Mouse (Mus musculus) intestine, postnatal 0 days (tissue): Measurements from ENCODE around the gene Cmklr1. TPM values are rescaled to one million over a fixed set of nuclear protein-coding genes. Genes with fewer than 3 reads are reported as not detected.

ENCODE experiments used
- ATAC-seq: fragments of 200-750 bp; cut with Nextera tagmentation; 2 replicates; pipeline ENCODE4 v1.8.0; 2017; ENCODE audit warnings: mild to moderate bottlenecking, moderate TSS enrichment, moderate library complexity
- H3K27ac ChIP-seq: fragments of 300-500 bp; sonication (generic); 2 replicates; pipeline ENCODE4 v1.5.1; 2014; ENCODE audit warnings: mild to moderate bottlenecking, low read depth, low read length, moderate library complexity
- H3K27me3 ChIP-seq: fragments of 300-500 bp; sonication (generic); replicated peaks from 2 replicates; pipeline ENCODE4 v1.6.1; 2014; ENCODE audit warnings: low read length, mixed read lengths; ENCODE audit not compliant: control insufficient read depth, insufficient read depth
- H3K36me3 ChIP-seq: fragments of 300-500 bp; sonication (generic); 2 replicates; pipeline ENCODE4 v1.6.1; 2014; ENCODE audit warnings: mild to moderate bottlenecking, moderate library complexity; ENCODE audit not compliant: control insufficient read depth, insufficient read depth
- H3K4me1 ChIP-seq: fragments of 300-500 bp; sonication (generic); replicated peaks from 2 replicates; pipeline ENCODE4 v1.6.1; 2014; ENCODE audit warnings: antibody characterized with exemption, low read length, mixed read lengths; ENCODE audit not compliant: control insufficient read depth, insufficient read depth
- H3K4me2 ChIP-seq: fragments of 300-500 bp; sonication (generic); replicated peaks from 2 replicates; pipeline ENCODE4 v1.6.1; 2014; ENCODE audit warnings: low read depth, mild to moderate bottlenecking, moderate library complexity
- H3K4me3 ChIP-seq: fragments of 300-500 bp; sonication (generic); 2 replicates; pipeline ENCODE4 v1.5.1; 2014; ENCODE audit warnings: low read depth, low read length
- H3K9ac ChIP-seq: fragments of 300-500 bp; sonication (generic); 2 replicates; pipeline ENCODE4 v1.6.1; 2014; ENCODE audit warnings: mild to moderate bottlenecking, low read depth, low read length
- H3K9me3 ChIP-seq: fragments of 300-500 bp; sonication (generic); 2 replicates; pipeline ENCODE4 v1.6.1; 2016; ENCODE audit warnings: mixed run types; ENCODE audit not compliant: control insufficient read depth
- CTCF ChIP-seq: sonication (generic); IDR thresholded peaks from 2 replicates; pipeline ENCODE4 v1.5.1; 2016; ENCODE audit warnings: low read depth, mild to moderate bottlenecking, control low read depth, antibody characterized with exemption, moderate library complexity
- WGBS: fragments of 180-500 bp; shearing (Covaris S2); extraction: QIAGEN DNeasy Blood & Tissue Kit; methylation state at CpG from one replicate; pipeline ENCODE4 v1.1.7; 2014; 5-methylcytosine and 5-hydroxymethylcytosine counted together
- polyA plus RNA-seq: library from polyadenylated mRNA; unstranded; fragments of >200 nt; fragmentation: Nextera tagmentation; extraction: Ambion mirVana; gene quantifications from 2 replicates; pipeline ENCODE4 v1.2.1, GENCODE M21; 2015

Cmklr1 gene
- polyA plus RNA-seq, 1 experiment from 2014 or later: 2.1 TPM

DNA sequence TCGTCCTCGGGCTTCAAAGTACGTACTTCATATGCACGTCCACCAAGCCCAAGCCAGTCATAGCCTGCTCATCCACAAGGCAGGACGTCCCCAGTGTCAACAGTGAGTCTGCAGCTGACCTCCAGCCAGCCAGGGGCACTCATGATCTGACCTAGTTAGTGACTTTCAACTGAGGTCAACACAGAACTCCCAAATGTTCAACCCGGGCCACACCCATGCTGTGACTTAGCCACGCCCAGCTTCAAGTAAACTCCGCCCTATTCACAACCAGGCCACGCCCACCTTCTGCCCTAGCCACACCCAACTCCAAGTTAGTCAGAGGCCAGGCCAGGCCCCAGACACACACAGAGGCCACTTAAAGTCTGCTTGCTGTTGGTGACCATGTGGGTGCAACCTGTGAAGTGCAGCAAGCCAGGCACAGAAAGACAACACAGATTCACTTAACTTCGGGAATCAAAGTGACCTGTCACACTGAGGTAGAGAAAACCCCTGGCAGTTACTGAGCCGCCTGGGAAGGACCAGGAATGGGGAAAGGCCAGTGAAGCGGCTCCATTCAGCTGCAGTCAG, 14.5 kb upstream of the Cmklr1 start:
- Histone ChIP-seq H3K4me2 (no peak overlapping the region), H3K4me1 (no peaks in the 10 kb centered on the region), H3K36me3 (no peaks in the 10 kb centered on the region), H3K27me3 (no peaks in the 10 kb centered on the region), H3K9me3 (no peaks in the 10 kb centered on the region), H3K27ac (no peak overlapping the region), H3K4me3 (no peak overlapping the region), H3K9ac (no peak overlapping the region)
- WGBS: 68% methylated on average over 12 of the region's 12 CpGs
- ATAC-seq: no peak
- TF ChIP-seq CTCF: no peak

DNA sequence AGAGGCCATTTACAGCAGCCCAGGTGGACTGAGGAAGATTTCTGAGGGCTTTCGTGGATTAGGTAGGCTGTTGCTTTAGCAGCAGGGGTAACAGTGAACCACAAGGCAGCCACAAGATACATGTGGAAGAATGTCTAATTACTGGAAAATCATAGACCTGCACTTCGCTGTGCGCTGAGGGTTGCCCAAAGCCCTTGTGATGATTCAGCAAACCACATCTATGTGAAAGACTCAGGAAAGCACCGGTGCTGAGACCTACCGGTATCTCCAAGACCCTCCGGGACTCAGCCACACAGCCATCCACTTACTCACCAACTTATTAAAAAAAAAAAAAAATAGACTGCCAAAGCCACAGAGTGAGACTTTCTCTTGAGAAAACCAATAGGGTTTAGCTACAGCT, 13.9 kb upstream of the Cmklr1 start:
- Histone ChIP-seq H3K9me3 (no peaks in the 10 kb centered on the region), H3K27me3 (no peaks in the 10 kb centered on the region), H3K9ac (no peak overlapping the region), H3K27ac (no peak overlapping the region), H3K4me1 (no peaks in the 10 kb centered on the region), H3K36me3 (no peaks in the 10 kb centered on the region), H3K4me2 (no peak overlapping the region), H3K4me3 (no peak overlapping the region)
- no peak for ATAC-seq
- TF ChIP-seq CTCF: no peak
- 91% methylated on average over 6 of the region's 6 CpGs for WGBS

DNA sequence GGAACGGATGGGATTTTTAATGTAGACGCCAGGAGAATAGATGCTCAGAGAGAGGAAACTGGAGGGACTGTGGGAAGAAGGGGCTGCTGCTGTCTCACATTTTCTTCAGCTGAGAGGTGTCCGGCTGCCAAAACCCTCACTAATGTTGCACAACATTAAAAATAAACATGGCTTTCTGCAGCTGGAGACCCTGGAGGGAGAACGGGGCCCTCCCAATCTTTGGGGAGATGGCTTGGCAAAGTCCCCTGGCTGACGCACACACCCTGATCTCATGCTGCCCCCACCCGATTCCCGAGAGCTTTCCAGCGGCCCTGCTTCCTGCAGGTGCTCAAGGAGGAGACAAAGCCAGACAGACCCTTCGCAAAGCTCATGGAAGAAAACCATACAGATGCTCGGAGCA, 10.6 kb upstream of the Cmklr1 start:
- no peaks in the 10 kb centered on the region for H3K9me3 ChIP-seq
- no peak overlapping the region for H3K27ac ChIP-seq
- no peak overlapping the region for H3K4me3 ChIP-seq
- 52% methylated on average over 10 of the region's 10 CpGs for WGBS
- H3K4me1 ChIP-seq: no peaks in the 10 kb centered on the region
- H3K4me2 ChIP-seq: no peak overlapping the region
- no peak overlapping the region for H3K9ac ChIP-seq
- H3K36me3 ChIP-seq: no peaks in the 10 kb centered on the region
- peak; percentile 18; the same call in 1 of the 2 replicates for TF ChIP-seq CTCF
- ATAC-seq: no peak
- H3K27me3 ChIP-seq: no peaks in the 10 kb centered on the region

DNA sequence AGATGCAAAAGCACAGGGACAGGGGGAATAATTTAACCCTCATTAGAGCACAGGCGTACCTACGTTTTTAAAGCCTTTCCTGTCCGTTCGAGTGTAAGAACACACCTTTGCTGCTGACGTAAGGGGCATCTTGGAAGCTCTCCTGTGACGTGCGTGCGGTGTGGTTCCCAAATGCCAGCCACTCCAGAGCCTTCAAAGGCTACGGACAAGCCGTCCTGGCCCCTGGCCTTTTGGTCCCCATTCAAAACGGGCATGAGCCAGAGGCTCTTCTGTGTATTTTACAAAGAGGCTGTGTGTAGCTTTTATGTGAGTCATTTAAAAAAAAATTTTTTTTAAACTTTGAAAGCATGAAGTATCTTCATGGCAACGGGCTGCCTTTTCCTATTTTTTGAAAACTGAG, 4.6 kb upstream of the Cmklr1 start:
- Histone ChIP-seq H3K27ac (no peak overlapping the region), H3K4me3 (no peak overlapping the region), H3K36me3 (no peaks in the 10 kb centered on the region), H3K9me3 (no peaks in the 10 kb centered on the region), H3K9ac (no peak overlapping the region), H3K4me1 (no peaks in the 10 kb centered on the region), H3K27me3 (0 out of 2 replicates have a peak, but pooled peaks cover 10% of the 10 kb centered on the region), H3K4me2 (no peak overlapping the region)
- WGBS: 88% methylated on average over 12 of the region's 12 CpGs
- no peak for ATAC-seq
- no peak for TF ChIP-seq CTCF

DNA sequence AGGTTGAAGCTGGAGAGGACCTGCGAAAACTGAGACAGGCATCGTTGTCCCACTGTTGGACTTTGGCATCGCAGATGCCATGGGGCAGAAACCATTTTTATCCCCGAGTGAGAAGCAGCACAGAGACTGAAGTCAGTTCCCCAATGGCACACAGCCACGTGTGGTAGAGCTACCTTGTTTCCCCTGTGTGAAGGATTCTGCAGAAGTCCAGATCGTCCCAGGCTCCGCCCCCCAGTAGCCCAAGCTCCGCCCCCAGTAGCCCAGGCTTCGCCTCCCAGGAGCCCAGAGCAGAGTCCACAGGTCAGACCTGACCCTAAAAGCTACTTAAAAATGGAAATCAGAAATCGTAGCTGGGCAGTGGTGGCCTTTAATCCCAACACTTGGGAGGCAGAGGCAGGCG, 4.0 kb upstream of the Cmklr1 start:
- H3K4me1 ChIP-seq: no peaks in the 10 kb centered on the region
- H3K4me2 ChIP-seq: no peak overlapping the region
- H3K27ac ChIP-seq: no peak overlapping the region
- H3K4me3 ChIP-seq: no peak overlapping the region
- WGBS: 73% methylated on average over 11 of the region's 11 CpGs
- H3K27me3 ChIP-seq: 0 out of 2 replicates have a peak, but pooled peaks cover 10% of the 10 kb centered on the region
- H3K9ac ChIP-seq: no peak overlapping the region
- no peaks in the 10 kb centered on the region for H3K36me3 ChIP-seq
- no peaks in the 10 kb centered on the region for H3K9me3 ChIP-seq
- no peak for ATAC-seq
- TF ChIP-seq CTCF: no peak

DNA sequence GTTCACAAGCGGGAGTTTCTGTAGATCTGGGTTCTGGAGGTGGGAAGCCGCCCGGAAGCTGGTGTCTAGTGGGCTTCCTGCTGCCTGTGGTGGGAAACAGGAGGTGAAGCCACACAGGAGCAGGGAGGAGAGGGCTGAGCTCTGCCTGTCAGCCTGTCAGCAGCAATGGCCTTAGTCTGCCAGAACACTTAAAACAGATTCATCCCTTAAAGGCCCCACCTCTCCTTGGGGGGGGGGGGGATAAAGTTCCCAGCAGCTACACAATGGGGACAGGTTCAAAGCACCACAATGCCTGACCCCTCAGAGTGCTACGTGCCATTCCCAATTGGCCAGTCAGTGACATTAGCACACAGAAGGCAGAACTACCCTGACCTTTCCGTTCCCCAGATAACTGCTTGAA, 2.0 kb upstream of the Cmklr1 start:
- Histone ChIP-seq H3K4me3 (no peak overlapping the region), H3K9me3 (no peaks in the 10 kb centered on the region), H3K4me1 (no peaks in the 10 kb centered on the region), H3K9ac (no peak overlapping the region), H3K4me2 (no peak overlapping the region), H3K36me3 (no peaks in the 10 kb centered on the region), H3K27ac (no peak overlapping the region), H3K27me3 (0 out of 2 replicates have a peak, but pooled peaks cover 10% of the 10 kb centered on the region)
- WGBS: 22% methylated on average over 5 of the region's 5 CpGs
- no peak for TF ChIP-seq CTCF
- ATAC-seq: no peak
